Mouse (Mus musculus): ENCODE results near the gene Vwc2.

- no peak for TF ChIP-seq POLR2A (IDR thresholded peaks at IDR 0.05; ENCODE audit: borderline replicate concordance, control insufficient read depth, low read depth, low read length)
- no peak for TF ChIP-seq CTCF (IDR thresholded peaks at IDR 0.05; ENCODE audit: control insufficient read depth, insufficient read depth, low read length)
These were observed 143.3 kb downstream of the Vwc2 start for GRCm38 (mm10) chr11:11257348-11257747.
